Mouse (Mus musculus) gonadal fat pad, adult 2 months (tissue): ENCODE measurements around the gene Ank2. TPM values are rescaled to one million over a fixed set of nuclear protein-coding genes. Genes with fewer than 3 reads are reported as not detected.

Experiments used
- DNase-seq: peaks from one replicate; pipeline ENCODE4 v3.0.0-alpha.2; 2012; ENCODE audit warnings: low read depth
- polyA plus RNA-seq: library from polyadenylated mRNA; depleted of rRNA; stranded (reverse); fragments of >200 nt; gene quantifications from 2 replicates; pipeline ENCODE4 v1.2.3, GENCODE M21; 2012

Gene Ank2
- polyA plus RNA-seq, 1 experiment, result 18.7 TPM

GRCm38 (mm10) chr3:127293479-127293874, 205.7 kb downstream of the Ank2 start:
- DNase-seq, result no peak

DNA sequence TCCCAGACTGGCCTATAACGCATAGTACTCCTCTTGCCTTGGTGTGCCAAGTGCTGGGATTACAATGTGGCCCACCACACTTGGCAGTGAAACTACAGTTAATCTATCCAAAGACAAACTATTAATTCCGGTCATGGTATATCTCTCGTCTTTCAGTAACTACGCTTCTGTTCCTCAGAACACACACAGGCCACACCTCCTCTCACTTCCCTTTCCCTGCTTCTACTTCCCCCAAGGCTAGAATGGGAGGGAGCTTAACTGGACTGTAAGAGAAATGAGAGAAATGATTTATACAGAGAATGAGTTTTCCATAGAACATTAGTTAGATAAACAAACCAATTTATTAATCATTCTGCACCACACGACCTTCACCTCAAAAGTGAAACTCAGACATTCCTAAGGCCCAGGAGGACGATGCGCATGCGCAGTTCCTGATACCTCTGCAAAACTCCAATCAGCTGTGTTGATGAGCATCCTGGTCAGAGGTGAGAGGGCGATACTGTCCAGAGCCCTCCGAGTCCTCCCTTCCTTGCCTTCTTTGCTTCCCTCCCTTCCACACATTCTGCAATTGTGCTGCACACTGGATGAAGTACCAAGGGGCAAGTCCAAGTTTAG, 206.2 kb downstream of the Ank2 start:
- DNase-seq, result no peak

DNA sequence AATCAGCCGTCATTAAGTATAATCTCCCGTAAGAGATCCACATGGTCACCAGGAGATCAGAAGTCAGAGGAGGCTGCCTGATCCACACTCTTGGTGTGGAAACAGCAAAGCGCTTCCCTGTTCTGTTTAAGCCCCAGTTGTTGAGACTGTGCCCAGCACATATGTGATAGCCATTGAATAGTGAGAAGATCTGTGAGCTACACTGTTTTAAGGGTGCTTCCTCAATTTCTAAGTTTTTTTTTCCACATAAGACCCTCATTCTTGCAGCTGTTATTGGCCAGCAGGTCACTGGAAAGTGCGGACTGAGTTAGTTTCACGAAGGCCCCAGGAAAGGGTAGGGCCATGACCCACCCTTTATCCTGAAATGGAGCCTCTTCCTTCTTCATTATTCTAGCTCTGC, 216.9 kb downstream of the Ank2 start:
- no peak for DNase-seq

GRCm38 (mm10) chr3:127281390-127281789, 217.8 kb downstream of the Ank2 start:
- no peak for DNase-seq

DNA sequence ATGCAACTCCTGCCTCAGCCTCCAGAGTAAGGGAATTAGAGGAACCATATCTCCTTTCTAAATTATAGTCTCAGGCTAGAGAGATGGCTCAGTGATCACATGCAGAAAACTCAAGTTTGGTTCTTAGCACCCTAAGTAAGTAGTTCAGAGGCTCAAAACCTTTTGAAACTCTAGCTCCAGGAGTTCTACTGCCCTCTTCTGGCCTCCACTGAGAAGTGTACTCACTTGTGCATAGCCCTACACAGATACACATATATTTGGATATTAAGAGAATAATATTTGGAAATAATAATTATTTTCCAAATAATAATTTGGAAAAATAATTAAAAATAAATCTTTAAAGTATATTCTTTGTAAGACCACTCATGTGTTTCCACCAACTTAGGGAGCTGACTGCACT, 218.8 kb downstream of the Ank2 start:
- no peak for DNase-seq

DNA sequence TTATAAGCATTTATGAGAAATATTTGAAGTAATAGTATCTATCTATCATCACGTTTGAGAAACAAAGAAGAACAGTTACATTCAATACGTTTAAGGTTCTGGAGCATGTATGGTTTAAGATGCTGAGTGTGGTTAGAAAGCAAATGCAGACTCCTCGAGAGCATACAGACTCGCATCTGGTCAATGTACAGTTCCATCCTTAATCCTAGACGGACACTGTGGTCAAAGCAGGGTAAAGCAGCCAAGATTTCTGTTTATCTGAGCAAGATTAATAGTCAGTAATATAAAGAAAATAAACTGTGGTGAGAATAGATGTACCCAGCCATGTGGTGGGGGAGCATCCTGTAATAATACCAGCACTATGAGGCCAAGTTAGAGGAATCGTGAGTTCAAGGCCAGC, 223.2 kb downstream of the Ank2 start:
- no peak for DNase-seq

DNA sequence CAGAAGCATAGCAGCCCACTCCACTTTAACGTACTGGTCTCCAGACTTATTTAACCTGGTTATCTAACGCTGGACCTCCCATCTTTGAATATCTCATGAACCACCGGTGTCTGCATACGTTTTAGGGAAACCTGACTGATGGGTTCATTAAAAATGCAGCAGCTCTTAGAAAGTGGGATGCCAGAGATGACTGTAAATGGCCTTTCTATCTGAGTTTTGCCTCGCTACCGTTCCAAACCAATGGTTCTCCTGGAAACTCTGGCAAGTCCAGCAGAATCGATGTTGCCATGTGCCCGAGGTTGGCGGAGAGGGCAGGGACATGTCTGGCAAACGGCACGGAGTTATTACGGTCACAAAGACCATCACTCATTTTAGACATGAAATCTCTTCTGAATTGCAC, 226.3 kb downstream of the Ank2 start:
- no peak for DNase-seq

- no peak for DNase-seq
Measured at GRCm38 (mm10) chr3:127269616-127270015, 229.5 kb downstream of the Ank2 start.

DNA sequence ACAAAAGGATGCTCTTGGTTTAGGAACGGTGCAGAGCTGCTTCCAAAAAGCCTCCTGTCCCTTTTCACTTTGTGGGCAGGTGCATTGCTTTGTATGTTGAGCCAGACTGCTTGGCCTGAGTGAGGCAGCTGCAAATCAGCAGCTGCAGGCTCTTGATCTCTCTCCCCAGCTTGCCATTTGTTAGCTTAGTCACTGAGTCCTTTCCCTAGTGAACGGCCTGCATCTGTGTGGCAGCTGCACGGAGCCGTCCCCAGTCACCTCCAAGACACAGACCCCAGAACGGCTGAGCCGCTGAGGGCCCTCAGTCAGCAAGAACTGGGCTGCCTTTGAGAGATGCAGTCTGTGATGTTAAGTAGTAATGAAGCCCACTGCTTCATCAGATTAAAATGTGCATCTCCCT, 231.3 kb downstream of the Ank2 start:
- DNase-seq, result no peak

- no peak for DNase-seq
Measured at GRCm38 (mm10) chr3:127265732-127266131, 233.4 kb downstream of the Ank2 start.

GRCm38 (mm10) chr3:127265182-127265581, 234.0 kb downstream of the Ank2 start:
- DNase-seq, result no peak

DNA sequence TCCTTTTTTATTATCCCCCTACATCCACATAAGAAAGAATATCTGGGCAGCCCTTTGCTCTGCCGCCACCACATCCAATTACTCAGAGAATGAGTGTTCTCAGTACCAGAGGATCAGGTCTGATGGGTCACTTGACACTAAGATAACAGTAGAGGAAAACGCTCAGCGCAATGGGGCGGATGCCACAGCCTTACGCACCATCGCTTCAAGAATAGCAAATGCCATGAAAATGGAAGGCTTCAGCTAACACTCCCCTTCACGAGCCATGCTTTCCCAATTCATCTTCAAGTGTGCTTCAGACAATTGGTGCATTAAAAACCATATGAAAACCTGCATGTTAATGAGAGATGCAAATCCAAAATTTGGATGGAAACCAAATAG, 238.4 kb downstream of the Ank2 start:
- no peak for DNase-seq

DNA sequence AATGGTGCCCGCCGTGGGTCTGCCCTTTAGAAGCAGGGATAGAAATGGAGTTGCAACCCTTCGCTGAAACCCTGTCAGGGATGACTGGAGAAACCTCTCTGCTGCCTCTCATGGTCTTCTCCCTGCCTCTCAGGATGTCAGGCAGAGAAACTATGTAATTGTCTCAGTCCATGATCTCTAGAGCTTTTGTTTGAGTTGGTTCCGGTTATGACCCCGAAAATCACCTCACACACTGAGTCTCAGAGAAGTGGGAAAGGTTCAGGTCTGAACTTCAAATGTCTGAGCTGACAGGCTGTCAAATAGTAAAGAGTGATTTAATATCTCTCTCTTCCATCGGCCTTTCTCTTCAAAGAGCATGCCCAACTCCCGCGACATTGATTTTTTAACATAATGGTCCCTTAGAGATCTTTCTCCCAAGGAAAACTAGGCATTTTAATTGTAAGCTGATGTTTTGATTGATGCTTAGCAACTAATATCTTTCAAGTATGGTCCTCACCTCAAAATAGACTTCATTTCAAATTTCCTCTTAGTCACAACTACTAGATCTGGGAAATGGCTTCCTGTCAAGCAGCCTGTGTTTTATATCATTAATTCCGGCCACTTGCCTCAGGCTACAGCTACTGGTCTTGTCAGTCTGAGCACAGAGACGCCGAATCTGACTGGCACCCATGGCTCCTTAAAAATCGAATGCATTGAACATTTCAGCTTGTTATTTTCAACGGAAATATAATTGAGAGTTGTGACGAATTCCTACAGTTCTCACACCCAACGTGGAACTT, 239.0 kb downstream of the Ank2 start:
- no peak for DNase-seq

DNA sequence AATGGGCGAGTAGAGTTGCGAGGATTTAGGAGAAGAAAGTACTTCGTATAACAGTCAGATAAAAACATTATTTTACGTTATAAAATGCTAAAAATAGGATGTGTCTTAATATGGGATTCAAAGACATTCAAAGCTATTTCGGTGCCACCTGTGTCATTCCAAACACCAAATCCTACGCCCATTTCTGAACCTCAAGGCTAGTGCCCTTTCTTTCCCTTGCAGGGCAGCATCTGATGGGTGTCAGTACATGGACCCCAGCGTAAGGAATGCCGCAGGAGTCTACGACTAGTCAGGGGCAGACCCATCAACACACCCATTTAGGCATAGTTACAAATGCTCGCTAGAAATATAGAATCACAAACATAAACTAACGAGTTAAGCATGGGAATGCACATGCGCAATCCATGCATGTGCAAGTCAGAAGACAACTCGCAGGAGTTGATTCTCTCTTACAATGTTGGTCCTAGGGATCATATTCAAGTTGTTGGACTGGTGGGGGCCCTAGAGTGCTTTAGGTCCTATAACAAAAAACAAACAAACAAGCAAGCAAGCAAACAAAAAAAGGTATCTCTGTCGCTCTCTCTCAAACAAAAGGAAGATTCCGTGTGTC, 240.6 kb downstream of the Ank2 start:
- no peak for DNase-seq

GRCm38 (mm10) chr3:127257969-127258368, 241.2 kb downstream of the Ank2 start:
- DNase-seq, result no peak

DNA sequence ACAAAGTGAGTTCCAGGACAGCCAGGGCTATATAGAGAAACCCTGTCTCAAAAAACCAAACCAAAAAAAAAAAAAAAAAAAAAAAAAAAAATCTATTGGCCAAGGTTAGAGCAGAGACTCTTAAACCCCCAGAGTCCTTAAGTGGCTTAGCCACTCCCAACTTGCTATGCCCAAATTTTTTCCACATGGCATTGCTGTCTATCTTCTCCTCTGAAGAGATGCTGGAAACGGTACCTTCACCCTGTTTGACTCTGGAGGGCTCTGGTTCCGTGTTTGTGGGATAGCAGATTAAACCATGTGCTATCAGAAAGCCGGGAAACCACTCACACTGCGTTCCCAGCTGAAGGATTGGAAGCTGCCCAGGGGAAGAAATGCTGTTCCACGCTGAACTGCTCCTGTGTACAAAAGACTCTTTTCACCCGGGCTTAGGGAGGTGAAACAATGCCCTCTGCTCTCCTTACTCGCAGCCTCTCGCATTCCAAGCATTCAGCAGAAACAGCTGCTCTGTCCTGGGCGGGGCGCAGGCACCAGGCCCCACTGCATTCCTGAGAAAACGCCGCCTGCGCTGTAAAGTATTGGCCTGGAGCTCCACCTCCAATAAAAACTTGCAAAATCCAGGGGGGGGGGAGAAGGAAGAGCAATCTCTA, 241.7 kb downstream of the Ank2 start:
- DNase-seq, result no peak

DNA sequence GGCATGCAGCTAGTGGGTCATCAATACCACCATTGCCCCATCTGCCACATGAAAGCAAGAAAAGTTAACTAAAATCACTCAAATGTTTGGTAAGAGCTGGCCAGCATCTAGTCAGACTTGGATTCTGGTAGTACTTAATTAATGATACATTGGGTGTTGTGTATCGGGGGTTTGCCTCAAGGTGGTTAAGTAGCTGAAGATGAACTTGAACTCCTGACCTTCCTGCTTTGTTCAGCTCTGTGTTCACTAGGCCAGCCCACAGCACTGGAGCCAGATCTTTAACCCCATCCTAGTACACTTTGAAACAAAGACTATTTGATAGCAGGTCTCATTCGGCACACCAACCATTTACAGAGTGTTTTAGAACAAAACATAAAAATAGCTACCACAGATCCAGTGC, 242.5 kb downstream of the Ank2 start:
- DNase-seq, result no peak

- no peak for DNase-seq
Measured at GRCm38 (mm10) chr3:127250930-127251329, 248.2 kb downstream of the Ank2 start.

DNA sequence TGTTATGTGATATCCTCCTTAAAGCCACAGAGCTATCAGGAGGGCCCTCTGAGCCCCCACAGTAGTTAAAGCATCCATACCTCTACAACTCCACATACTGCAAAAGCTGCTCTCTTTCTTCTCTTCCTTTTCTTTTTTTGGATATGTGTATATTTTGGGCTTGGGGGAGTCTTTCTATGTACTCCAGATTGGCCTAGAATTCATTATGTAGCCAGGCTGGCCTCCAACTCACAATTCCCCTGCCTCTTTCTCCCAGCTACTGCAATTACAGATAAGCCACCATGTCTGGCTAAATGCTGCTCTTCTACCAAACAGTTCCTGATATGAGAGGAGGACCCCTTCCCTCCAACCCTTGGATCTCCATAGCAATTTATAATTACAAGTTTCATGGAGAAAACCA, 250.5 kb downstream of the Ank2 start:
- no peak for DNase-seq

DNA sequence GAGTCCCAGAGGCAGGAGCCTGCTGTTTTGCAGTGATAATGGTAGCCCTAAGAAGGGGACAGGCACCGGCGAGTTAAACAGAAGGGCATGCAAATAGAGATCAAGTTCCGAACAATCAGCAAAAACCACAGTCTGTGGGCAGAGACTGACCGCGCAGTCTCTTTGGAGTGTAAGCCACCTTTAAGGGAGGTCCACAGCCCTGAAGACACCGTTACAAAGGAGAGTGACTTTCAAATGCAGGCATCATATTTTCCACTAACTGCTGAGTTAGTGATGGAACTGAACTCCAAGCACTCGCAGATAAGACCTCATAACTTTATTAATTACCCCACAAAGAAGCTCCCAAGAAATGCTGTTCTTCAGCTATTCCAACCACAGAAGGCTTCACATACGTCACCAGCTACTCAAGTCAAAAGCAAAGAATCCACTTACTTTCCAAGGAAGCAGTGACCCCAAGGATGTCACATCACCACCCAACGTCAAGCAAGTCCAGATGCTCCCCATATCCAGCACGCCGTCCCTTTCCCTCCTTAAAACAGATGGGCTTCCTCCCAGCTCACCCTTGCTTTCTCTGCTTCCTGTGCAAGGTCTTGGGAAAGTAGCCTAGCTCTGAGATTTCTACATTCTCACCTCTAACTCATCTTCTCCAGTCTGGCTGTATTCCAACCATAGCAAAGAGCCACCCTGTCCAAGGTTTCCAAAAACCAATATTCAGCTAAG, 252.0 kb downstream of the Ank2 start:
- DNase-seq, result no peak

GRCm38 (mm10) chr3:127243928-127244642, 255.1 kb downstream of the Ank2 start:
- DNase-seq, result no peak
